Mouse (Mus musculus): ENCODE measurements around the gene Map3k4. TPM values are rescaled to one million over a fixed set of nuclear protein-coding genes. Genes with fewer than 3 reads are reported as not detected.
A peak's percentile ranks its signal among the peaks of the same experiment; 100 is the strongest.
"Not testable (repeated sequence)": the region's sequence is repeated elsewhere in the genome, so short reads cannot be mapped to it uniquely, and the experiment has no call there.

The Map3k4 gene
- total RNA-seq, 4 experiments from 2014 or later: 25.3 to 39.6 (median 34.3) TPM

DNA sequence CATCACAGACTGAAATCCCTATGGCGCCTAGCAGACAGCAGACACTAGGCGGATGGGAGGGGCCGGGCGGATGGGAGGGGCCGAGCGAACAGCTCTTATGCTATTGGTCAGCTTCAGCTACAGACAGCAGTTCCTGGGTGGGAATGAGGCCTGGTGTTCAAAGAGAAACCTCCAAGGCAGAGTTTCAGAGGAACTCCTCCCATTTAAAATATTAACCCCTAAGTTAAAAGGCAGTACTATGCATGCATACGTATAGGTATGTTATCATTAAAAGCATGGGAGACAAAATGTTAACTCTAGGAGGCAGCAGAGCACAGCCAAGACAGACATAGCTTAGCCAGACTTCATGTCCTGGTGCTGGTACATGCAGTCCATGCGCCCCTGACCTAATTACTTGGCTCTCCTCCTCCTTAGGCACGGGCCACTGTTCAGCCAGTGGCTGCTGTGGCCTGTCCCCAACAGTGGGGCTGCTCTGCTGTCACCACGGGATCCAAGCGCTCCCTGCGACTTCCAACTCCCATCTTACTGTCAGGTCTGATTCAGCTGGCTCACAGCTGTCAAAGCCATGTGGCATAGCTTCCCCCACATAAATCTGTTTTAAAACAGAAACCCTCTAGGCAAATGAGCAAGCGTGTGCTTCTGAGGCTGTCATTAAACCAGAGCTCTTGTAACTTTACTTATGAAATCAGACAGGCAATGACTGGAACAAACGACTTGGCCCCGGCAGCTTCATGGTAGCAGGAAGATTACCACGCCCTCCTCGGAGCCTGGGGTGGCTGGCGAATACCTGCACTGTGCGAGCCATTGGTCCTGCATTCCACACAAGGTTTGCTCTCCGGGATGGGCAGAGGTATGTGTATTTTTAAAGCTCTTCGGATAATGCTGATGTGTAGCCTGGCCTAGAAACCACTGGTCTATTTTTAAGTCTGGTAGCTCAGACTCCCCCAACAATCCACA is 52.3 kb downstream of the Map3k4 start:
- peak; percentile 64 for DNase-seq

DNA sequence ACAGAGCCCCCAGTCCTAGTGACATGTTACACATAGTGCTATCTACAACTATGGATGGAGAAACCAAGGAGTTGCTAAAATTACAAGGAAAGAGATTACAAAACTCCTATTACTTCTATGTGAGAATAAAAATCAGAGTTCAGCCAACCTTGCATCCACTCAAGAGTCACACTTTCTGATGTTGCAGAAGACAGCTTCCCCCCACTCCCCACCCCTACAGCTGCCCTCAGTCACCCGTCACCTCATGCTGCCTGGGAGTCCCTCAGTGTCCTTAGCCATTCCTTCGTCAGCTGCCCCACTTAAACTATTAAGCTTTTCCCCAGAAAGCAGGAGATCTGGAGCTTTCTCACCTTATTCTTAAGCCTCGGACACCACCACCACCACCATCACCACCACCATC is 54.3 kb downstream of the Map3k4 start:
- DNase-seq: no peak

DNA sequence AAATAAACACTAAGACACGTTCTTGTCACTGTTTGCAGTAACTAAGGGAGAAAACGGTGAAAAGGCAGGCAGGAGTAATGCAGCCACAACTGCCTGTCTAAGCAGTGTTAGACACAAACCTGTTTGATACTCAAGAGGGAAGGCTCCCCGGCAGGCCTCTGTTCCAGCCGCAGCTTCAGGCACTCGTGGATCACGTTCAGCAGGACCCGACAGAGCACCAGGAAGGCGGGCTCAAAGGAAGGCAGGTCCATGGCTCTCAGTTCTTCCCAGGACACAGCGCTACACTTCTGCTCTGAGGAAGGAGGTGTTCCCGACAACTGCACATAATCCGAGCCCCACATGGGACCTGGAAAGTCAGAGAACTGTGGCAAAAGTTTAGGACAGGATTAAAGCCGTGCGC is 54.8 kb downstream of the Map3k4 start:
- no peak for DNase-seq

DNA sequence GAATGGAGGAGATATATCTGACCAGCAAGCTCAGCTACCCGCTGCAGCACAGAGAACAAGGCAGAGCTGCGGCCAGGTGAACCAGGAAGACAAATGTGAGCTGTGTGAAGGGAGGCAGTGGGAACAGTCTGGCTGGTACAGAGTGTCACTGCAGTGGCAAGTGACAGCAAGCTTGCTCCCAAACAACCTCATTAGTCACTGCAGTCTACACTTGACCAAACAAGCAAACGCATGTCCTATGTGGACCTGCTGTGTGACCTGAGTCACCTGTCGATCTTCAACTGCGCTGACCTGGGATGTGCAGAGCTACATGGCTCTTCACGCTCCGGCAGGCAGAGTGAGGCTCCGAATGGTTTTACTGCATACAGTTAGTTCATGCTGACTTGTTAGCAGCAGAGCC is 55.7 kb downstream of the Map3k4 start:
- DNase-seq: no peak

DNA sequence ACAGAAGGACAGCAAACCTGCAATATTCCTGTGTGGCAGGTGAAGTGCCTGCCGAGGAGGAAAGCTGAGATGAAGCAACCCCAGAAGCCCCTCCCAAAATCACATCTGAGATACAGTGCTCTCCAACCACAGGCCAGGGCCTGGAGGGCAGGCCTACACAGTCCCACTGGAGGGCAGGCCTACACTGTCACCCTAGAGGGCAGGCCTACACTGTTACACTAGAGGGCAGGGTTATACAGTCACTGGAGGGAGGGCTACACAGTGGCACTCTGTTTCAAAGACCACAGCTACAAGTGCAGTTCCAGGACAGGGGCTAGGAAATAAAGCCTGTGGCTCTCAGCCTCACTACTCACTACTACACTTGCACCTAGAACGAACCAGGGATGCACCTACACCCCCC is 56.7 kb downstream of the Map3k4 start:
- DNase-seq: no peak

DNA sequence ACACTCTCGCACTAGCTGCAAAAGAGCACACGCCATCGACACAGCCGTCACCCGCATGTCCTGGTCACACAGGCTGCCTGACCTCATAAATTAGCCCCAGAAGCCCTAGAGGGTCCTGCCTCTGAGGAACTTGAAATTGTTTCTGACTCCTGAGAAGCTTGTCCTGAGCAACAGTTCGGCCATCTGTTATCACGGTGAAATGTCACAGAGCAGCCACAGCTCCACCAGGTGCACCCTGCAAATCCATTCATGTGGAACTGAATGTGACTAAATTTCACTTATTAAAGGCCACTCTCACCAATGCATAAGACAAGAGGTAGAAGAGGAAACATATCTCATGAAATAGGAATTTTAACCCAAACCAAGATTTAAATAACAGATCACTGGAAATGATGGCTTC is 57.2 kb downstream of the Map3k4 start:
- DNase-seq: no peak

DNA sequence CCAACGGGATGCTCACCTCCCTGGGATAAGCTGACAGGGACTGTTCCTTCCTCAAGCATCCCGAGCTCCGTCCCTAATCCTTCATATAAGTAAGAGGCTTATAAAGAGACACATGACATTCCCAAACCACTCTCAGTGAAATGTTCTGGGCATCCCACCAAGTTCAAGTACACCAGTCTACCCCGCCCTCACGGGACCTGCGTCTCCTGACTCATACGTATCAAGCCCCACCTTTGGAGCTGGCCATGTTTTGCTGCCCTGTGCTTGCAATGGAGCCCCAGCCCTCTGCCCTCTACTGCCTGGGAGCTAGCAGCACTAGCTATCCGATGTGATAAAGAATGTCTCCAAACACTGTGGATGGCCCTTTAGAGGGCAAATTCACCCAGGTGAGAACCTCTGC is 58.6 kb downstream of the Map3k4 start:
- DNase-seq: no peak

DNA sequence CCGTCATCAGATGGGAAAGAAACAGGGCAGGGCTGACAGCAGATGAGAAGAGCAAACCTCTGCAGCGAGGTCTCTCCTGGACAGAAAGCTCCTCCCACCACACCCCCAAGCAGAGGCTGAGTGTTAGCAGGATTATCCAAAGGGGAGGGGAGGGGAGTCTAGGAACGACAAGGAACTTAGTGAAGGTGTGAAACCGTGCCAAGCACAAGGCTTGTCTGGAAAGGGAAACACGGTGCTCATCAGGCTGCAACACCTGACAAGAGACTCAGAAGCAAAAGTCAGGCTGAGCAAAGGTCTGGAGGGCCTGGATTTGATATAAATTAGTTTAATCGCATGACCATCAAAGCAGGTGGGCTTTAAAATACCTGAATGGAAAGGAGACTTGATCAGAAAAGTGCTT is 60.1 kb downstream of the Map3k4 start:
- DNase-seq: no peak

DNA sequence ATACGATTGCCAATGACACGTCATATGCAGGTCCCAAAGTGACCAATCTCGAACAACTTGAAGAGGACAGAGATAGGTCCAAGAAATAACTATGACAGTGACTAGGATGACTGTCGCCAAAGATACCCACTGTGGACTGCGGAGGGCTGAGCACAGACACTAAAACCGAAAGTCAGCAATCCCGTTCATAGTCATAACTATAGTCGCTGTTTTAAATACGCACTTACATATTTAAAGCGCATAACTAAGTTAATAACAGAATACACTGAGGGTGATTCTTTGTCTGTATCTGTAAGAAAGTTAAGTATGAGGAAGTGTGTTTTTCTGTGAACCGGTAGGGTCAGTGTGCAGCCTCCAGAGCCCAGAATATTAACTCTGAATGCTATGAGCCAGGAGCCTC is 62.5 kb downstream of the Map3k4 start:
- DNase-seq: no peak

DNA sequence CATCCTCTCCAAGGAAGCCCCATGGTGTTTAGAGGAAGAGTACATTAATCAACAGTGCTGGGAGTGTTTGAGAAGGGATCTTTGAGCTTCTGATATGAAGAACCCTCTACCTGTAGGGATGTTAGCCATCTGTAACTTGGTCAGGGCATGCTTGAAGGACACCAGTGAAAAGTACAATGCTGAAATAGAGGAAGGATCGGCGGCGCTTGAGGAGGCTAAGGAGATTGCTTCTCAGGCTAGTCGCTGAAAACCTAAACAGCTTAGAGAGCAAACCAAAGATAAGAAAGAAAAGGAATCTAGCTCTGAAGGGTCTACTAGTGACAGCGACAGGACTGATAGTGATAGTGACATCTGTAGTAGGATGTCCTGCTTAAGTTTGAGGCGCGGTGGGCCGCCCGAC is 68.0 kb downstream of the Map3k4 start:
- no peak for DNase-seq

DNA sequence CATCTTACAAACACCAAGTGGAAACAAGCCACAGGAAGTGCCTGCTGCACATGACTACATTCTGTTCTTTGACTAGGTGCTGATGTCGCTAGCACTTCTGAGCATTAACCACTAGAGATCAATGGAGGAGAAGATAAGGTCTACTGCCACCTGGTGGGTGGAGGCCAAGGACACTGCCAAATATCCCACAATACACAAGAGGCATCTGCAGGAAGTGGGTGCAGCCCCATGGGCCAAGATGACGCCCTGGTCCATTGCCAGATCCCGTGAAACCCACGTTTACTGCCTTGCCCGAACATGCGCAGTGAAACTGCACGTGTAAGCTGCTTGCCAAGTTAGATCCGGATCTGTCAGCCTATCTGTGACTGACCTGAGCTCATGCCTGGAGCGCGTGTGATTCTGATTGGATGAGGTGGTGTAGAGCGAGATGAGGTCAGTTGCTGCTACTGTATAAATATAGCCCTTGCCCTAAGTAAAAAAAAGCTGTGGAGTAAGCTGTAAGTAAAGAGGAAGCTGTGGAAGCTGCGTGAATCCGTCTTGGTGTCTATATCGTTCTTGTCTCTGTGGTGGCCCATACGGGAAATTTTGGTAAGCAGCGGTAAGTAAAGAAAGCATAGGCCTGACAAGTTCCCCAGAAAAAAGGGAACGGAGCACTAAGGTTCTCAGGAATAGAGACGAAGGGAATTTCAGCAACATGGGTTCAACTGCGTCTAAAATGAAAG is 68.7 kb downstream of the Map3k4 start:
- DNase-seq: no peak

DNA sequence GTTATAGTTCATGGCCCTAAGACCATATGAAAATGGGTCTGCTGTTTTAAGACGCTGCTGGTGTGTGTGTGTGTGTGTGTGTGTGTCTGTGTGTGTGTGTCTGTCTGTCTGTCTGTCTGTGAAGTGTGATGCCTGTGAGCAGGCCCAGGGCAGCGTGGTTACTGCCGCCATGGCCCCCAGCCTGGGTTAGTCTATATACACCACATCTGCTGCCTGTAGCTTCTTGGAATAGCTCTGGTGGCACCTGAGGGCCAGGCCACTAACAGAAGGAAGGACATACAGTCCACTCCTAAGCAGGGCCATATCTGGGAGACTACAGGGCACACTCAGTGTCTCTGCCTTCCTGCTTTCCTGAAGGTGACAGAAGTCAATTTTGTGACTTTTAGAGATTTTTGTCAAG is 77.9 kb downstream of the Map3k4 start:
- DNase-seq: no peak

DNA sequence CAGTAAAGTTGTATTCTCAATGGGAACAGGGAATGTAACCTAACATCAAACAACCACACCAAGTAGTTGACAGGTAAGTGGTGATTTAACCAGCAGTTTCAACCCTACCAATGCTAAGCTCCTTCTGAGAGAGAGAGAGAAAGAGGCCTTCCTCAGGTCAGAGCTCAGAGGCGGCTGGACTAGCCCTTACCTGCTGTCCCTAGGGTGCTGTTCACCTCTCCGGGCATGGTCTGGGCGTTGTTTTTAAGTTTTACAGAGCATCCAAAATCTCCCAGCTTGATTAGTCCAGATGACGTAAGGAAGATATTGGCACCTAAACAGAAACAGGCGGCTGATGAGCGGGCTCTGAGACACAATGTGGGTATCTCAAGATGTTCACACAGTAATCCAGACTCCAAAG is 85.9 kb downstream of the Map3k4 start:
- no peak for DNase-seq

DNA sequence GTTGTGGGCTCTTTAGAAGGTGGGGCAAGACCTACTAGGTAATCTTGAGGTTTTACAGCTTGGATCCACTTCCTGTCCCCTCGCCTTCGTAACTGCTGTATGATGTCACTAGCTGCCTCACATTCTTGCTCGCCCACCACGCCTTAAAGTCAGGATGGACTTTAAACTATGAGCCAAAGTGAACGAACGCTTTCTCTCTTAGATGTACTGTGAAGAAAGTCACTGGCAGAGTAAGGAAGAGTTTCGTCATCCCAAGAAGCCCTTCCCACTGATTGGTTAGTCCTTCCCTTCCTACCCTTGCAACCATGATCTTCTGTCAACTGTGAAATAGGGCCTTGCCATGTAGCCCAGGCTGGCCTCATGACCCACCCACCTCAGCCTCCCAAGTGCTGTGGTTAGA is 87.5 kb downstream of the Map3k4 start:
- DNase-seq: no peak

DNA sequence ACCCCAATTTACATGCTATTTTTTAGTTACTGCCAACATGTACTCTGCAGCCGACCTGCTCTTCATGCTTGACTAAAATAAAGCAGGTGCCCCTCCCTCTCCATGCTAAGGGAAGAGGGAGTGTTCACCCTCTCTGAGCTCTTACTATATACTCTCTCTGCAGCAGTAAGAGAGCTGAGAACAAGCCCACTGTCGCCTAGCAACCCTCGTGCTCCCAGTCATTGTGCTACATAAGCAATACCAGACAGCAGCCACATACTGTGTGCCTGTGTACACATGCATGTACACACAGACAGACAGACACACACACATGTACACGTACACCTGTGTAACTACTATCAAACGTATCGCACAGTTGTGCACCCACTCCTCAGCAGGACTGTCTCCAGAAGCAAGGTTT is 88.4 kb downstream of the Map3k4 start:
- no peak for DNase-seq

DNA sequence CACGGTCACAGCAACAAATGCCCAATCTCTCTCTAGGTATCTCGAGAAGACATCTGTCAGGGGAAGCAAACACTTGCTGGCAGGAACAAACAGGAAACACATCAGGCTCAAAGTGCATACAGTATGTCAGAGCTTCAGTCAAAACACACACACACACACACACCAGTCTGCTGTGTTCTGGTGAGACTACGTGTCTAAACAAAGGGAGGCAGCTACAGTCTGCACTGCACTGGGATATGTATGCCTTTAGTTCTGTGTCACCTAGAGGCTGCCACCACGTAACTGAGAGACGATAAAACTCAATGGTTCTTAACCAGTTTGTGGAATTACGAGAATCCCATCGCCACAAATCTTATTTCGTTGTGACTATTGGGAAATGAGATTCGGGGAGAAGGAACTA is 88.8 kb downstream of the Map3k4 start:
- DNase-seq: no peak

DNA sequence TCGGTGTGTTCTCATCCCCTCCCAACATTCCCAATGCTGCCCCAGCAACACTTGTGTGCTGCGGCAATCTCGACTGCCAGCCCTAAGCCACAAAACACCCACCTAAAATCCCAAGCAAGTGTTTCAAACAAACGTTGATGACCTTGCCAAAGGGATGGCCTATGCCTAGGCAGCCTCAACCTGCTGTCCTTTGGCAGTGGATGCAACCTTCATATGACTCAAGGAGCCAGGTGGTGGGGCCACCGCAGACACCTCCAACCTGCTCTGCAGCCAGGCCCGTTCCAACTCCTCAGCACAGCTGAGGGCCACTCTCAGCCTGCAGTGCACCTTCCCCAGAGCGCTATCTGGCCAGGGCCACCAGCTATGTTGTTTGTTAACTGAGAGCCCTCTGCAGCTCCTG is 90.1 kb downstream of the Map3k4 start:
- DNase-seq: no peak

DNA sequence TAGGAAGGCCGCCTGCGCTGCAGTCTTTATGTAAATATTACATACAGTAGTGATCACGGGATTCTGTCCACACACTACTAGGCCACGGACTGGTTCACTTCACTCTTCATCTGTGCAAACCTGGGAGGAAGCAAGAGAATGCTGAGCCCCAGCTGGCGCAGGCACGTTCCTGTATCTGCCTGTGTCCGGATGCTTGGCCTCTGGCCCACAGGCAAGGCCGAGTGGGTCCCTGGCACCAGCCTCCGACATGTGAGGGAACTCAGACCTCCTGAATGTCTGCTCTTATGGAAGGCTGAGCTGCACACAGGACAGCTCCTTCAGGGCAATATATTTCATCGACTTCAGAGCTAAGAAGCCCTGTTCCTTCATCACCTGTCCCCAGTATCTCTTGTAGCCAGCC is 90.6 kb downstream of the Map3k4 start:
- no peak for DNase-seq

DNA sequence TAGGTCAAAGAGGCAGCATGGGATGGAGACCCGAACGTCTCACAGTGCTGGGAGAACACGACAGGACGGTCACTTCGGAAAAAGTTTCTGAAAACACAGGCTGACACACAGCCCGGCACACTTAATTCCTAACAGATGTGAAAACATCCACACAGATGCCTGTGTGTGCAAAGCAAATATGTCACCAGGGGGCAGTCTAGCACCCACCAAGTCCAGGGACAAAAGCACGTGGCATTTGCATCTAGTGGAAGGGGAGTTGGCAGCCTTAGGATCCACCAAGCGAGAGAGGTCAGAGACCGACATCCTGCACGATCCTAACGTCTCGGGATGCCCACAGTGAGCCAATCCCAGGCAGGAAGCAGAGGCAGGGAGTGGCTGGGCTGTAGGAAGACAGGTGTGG is 92.0 kb downstream of the Map3k4 start:
- no peak for DNase-seq

DNA sequence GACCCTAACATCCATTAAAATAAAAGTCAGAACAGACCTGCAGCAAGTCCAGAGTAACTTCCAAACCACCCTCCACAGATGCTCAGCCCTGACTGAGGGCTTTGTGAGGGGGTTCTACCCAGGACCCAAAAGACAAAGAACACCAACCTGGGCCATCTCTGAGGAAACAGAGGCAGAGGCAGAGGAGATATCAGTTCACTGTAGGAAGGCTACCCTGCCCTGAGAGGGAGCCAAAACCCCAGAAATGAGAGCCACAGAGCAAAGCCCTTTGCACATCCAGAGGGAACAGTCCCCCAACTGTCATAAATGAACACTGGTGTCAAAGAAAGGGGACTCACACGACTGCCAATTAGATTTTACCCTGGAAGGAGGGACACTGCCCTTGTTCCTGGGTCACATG is 93.4 kb downstream of the Map3k4 start:
- DNase-seq: no peak

DNA sequence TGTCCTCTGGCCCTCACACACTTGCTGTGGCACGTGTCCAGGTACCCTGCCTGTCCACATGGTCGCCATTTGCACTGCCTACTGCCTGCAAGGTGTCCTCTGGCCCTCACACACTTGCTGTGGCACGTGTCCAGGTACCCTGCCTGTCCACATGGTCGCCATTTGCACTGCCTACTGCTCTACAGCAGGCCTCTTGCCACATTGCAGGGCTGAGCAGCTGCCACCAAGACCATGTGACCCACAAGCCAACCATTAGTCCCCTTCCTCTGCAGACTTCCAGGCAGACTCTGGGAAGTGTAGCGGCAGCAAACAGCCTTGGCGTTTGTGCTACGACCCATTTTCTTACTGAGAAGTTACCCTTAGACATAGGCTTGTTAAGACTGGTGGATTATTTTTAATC is 94.0 kb downstream of the Map3k4 start:
- DNase-seq: not testable (repeated sequence)

DNA sequence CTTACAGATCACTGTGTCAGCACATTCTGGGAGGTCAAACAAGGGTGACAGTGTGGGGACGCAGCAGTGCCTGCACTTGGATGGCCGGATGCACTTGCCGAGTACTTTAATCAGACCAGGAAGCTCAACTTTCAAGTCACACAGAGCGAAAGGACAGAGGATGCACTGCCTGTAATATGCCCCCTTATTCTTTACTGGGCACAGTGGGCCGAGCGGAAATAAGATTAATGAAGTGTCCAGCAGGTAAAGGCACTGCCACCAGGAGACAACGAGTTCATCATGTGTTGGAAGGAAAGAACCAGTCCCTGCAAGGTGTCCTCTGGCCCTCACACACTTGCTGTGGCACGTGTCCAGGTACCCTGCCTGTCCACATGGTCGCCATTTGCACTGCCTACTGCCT is 94.5 kb downstream of the Map3k4 start:
- no peak for DNase-seq

DNA sequence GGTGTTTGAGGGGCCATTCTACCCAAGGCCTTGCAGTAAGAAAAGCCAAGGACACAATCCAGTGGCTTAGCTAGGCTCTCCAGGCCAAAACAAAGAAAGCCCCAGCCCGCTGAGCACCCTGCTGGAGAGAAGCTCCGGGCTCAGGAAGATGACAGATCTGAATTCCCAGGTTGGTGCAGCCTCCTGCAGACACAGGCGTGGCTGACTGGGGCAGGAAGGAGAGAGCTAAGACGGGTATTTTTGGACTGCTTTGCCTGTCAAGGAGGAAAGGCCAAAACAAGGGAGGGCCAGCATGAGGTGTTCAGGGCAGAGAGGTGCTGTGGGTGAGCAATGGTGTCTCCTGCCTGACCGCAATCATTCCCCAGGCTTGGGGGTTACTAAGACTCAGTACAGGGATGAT is 94.9 kb downstream of the Map3k4 start:
- no peak for DNase-seq

DNA sequence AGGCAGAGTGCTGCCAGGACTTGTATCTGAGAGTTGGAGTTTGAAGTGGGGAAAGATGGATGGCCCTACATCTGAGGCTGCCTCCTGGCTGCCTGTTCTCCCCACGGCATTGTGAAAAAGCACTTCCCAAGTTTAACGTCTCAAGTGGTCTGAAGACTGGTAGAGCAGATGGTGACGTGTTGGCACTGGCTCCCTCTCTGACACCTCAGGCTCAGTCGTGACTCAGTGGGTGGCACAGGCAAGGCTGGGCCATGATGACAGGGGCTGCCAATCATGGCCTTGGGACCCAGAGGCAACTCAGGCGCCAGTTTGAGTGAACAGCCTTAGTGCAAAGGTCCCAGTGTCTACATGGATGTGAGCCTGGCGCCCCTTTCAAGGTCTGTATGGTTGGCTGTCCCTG is 96.7 kb downstream of the Map3k4 start:
- peak; percentile 54 for DNase-seq

All from adrenal gland, adult 8-10 months (tissue).